Mouse (Mus musculus) limb, embryonic 15.5 days (tissue): Measurements from ENCODE around the gene 6430531B16Rik. TPM values are rescaled to one million over a fixed set of nuclear protein-coding genes. Genes with fewer than 3 reads are reported as not detected.

Experiments
- ATAC-seq: fragments of 200-750 bp; cut with Nextera tagmentation; 2 replicates; pipeline ENCODE4 v1.8.0; 2017; ENCODE audit warnings: low read depth, moderate TSS enrichment; ENCODE audit not compliant: insufficient number of reproducible peaks, low FRiP score, low TSS enrichment
- H3K27ac ChIP-seq: fragments of 300-500 bp; sonication (generic); 2 replicates; pipeline ENCODE4 v1.5.1; 2015; ENCODE audit warnings: moderate library complexity, mild to moderate bottlenecking, inconsistent platforms
- H3K27me3 ChIP-seq: fragments of 300-500 bp; sonication (generic); 2 replicates; pipeline ENCODE4 v1.6.1; 2015; ENCODE audit warnings: inconsistent platforms
- H3K36me3 ChIP-seq: fragments of 300-500 bp; sonication (generic); 2 replicates; pipeline ENCODE4 v1.6.1; 2015; ENCODE audit warnings: inconsistent platforms
- H3K4me1 ChIP-seq: fragments of 300-500 bp; sonication (generic); 2 replicates; pipeline ENCODE4 v1.6.1; 2015; ENCODE audit warnings: inconsistent platforms
- H3K4me2 ChIP-seq: fragments of 300-500 bp; sonication (generic); 2 replicates; pipeline ENCODE4 v1.6.1; 2015; ENCODE audit warnings: mild to moderate bottlenecking, inconsistent platforms
- H3K4me3 ChIP-seq: fragments of 300-500 bp; sonication (generic); 2 replicates; pipeline ENCODE4 v1.5.1; 2015; ENCODE audit warnings: mild to moderate bottlenecking, inconsistent platforms
- H3K9ac ChIP-seq: fragments of 300-500 bp; sonication (generic); 2 replicates; pipeline ENCODE4 v1.6.1; 2015; ENCODE audit warnings: inconsistent platforms
- H3K9me3 ChIP-seq: fragments of 300-500 bp; sonication (generic); 2 replicates; pipeline ENCODE4 v1.6.1; 2016; ENCODE audit warnings: inconsistent platforms
- WGBS: fragments of 180-500 bp; shearing (Covaris S2); methylation state at CpG from one replicate; pipeline ENCODE4 v1.1.7; 2015; 5-methylcytosine and 5-hydroxymethylcytosine counted together
- polyA plus RNA-seq: library from polyadenylated mRNA; unstranded; fragments of >200 nt; fragmentation: Nextera tagmentation; extraction: Ambion mirVana; gene quantifications from 2 replicates; pipeline ENCODE4 v1.2.1, GENCODE M21; 2015

6430531B16Rik gene
- 0.38 and 0.44 TPM in 2 replicates for polyA plus RNA-seq

DNA sequence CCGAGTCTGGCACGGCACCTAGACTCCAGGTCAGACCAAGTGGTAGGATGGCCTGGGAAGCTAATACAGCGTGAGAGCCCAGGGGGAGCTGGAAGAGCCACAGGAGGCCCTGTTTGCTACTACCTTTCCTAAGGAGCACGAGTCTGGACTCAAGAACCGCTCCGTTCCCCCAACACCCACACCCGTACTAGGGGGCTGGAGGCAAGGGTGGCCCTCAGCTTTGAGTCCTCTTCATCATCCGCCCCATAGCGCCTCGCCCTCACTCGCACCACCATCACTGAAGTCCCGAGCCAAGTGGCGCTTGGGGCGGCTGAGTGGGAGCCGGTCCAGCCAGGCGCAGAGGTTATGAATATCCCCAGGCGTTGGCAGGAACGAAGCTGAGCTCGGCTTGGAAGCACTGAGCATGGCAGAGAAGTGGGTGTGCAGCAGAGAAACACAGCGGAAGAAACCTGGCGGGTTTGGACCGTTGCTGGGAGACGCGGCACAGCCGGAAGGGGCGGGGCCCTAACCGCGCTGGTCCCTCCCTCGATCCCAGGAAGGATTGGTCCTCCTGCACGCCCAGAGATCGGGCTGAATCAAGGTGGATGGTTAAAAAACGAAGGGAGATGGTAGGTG lies at the start of gene 6430531B16Rik:
Gene 6430531B16Rik, minus strand, starts transcription at position 478 of the 615 bp plus-strand sequence.
- peak within 1 kb of the TSS; percentile 76 for H3K4me2 ChIP-seq
- no peaks in the 10 kb centered on the region for H3K9me3 ChIP-seq
- no peak within 1 kb of the TSS for H3K27ac ChIP-seq
- no peaks in the 10 kb centered on the region for H3K27me3 ChIP-seq
- peak within 1 kb of the TSS; percentile 33 for H3K9ac ChIP-seq
- H3K4me3 ChIP-seq: peak within 1 kb of the TSS; percentile 49
- WGBS: 4% methylated on average over 32 of the region's 32 CpGs
- peak; percentile 84 for ATAC-seq
- H3K36me3 ChIP-seq: no peaks in the 10 kb centered on the region
- peaks cover 12% of the 10 kb centered on the region for H3K4me1 ChIP-seq

GRCm38 (mm10) chr7:140011336-140011735 lies 32.8 kb upstream of the 6430531B16Rik start:
- Histone ChIP-seq H3K4me3 (no peak overlapping the region), H3K4me1 (no peaks in the 10 kb centered on the region), H3K9me3 (no peaks in the 10 kb centered on the region), H3K9ac (no peak overlapping the region), H3K36me3 (peaks cover 34% of the 10 kb centered on the region), H3K4me2 (no peak overlapping the region), H3K27ac (no peak overlapping the region), H3K27me3 (no peaks in the 10 kb centered on the region)
- 96% methylated on average over 17 of the region's 17 CpGs for WGBS
- ATAC-seq: no peak

- Histone ChIP-seq H3K9ac (no peak overlapping the region), H3K9me3 (no peaks in the 10 kb centered on the region), H3K4me1 (no peaks in the 10 kb centered on the region), H3K27me3 (no peaks in the 10 kb centered on the region), H3K4me2 (no peak overlapping the region), H3K36me3 (peaks cover 57% of the 10 kb centered on the region), H3K27ac (no peak overlapping the region), H3K4me3 (no peak overlapping the region)
- whole genome bisulfite sequencing: 92% methylated on average over 9 of the region's 9 CpGs
- no peak for ATAC-seq
Measured at GRCm38 (mm10) chr7:140007781-140008180, 29.2 kb upstream of the 6430531B16Rik start.

- no peaks in the 10 kb centered on the region for H3K4me1 ChIP-seq
- 90% methylated on average over 9 of the region's 9 CpGs for WGBS
- H3K27me3 ChIP-seq: no peaks in the 10 kb centered on the region
- ATAC-seq: no peak
- H3K9me3 ChIP-seq: no peaks in the 10 kb centered on the region
- H3K4me2 ChIP-seq: no peak overlapping the region
- H3K9ac ChIP-seq: no peak overlapping the region
- peaks cover 62% of the 10 kb centered on the region for H3K36me3 ChIP-seq
- no peak overlapping the region for H3K4me3 ChIP-seq
- no peak overlapping the region for H3K27ac ChIP-seq
Measured at GRCm38 (mm10) chr7:140006861-140007611, 28.5 kb upstream of the 6430531B16Rik start.

GRCm38 (mm10) chr7:140004666-140005065 lies 26.1 kb upstream of the 6430531B16Rik start:
- Histone ChIP-seq H3K9me3 (no peaks in the 10 kb centered on the region), H3K9ac (no peak overlapping the region), H3K4me1 (no peaks in the 10 kb centered on the region), H3K4me3 (no peak overlapping the region), H3K4me2 (no peak overlapping the region), H3K36me3 (peaks cover 70% of the 10 kb centered on the region), H3K27ac (no peak overlapping the region), H3K27me3 (no peaks in the 10 kb centered on the region)
- no peak for ATAC-seq
- 89% methylated on average over 8 of the region's 8 CpGs for WGBS

- Histone ChIP-seq H3K27ac (no peak overlapping the region), H3K9ac (no peak overlapping the region), H3K4me3 (no peak overlapping the region), H3K4me1 (no peaks in the 10 kb centered on the region), H3K9me3 (no peaks in the 10 kb centered on the region), H3K36me3 (peaks cover 88% of the 10 kb centered on the region), H3K4me2 (no peak overlapping the region), H3K27me3 (no peaks in the 10 kb centered on the region)
- no peak for ATAC-seq
- 73% methylated on average over 12 of the region's 12 CpGs for WGBS
Measured at GRCm38 (mm10) chr7:140001086-140001740, 22.7 kb upstream of the 6430531B16Rik start.

DNA sequence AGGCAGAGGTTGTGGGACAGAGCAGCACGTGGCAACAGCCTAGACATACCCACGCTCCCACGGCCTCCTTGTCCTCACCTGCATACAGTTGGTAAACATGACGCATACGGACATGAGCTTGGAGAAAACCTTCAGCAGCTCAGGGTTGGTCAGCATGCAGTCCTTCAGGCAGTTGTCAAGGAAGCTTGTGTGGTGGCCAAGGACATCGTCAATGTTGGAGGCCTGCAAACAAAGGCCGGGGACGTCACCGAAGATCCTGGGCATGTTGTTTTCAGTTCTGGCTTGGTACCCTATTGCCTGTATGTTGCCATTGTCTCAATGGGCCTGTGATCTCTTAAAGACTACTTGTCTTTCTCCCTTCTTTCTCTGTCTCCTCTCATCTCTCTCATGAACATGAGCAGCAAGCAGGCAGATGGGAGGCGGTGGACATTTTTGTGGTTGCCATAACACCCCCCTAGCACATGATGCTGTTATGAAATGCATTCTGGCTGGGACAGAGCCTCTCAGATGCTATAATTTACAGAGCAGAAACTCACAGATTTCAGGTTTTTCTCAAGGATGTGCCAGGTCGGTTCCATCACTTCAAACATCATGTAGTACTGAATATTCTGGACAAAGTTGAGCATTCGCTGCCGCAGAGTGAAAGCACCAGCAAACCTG lies 20.3 kb upstream of the 6430531B16Rik start:
- no peak for ATAC-seq
- H3K36me3 ChIP-seq: peaks cover 80% of the 10 kb centered on the region
- H3K9me3 ChIP-seq: no peaks in the 10 kb centered on the region
- H3K27ac ChIP-seq: no peak overlapping the region
- H3K4me1 ChIP-seq: no peaks in the 10 kb centered on the region
- no peak overlapping the region for H3K9ac ChIP-seq
- WGBS: 95% methylated on average over 13 of the region's 13 CpGs
- H3K27me3 ChIP-seq: no peaks in the 10 kb centered on the region
- no peak overlapping the region for H3K4me3 ChIP-seq
- H3K4me2 ChIP-seq: no peak overlapping the region

- no peak for ATAC-seq
- H3K9ac ChIP-seq: no peak overlapping the region
- H3K4me3 ChIP-seq: no peak overlapping the region
- H3K36me3 ChIP-seq: peaks cover 46% of the 10 kb centered on the region
- no peaks in the 10 kb centered on the region for H3K27me3 ChIP-seq
- 35% methylated on average over 3 of the region's 3 CpGs for WGBS
- H3K4me1 ChIP-seq: no peaks in the 10 kb centered on the region
- H3K9me3 ChIP-seq: no peaks in the 10 kb centered on the region
- no peak overlapping the region for H3K27ac ChIP-seq
- H3K4me2 ChIP-seq: no peak overlapping the region
Measured at GRCm38 (mm10) chr7:139994676-139995075, 16.1 kb upstream of the 6430531B16Rik start.

DNA sequence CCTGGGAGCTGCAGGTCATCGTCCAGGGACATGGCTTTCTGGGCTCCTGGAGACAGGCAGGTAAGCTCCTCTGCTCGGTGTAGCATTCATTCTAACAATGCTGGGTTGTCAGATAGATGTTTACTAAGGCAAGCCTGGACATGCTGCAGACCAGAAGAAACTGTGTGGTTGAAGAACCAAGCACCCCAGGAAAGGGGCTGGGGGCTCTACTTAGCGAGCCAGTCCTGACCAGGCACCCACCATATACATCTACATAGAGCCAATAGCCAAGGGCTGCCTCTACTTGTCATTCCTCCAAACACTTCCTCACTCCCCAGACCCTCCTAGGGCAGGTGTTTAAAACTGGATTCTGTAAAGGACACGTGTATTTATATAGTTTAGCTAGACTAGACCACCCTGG lies 15.6 kb upstream of the 6430531B16Rik start:
- peaks cover 43% of the 10 kb centered on the region for H3K36me3 ChIP-seq
- no peak for ATAC-seq
- no peaks in the 10 kb centered on the region for H3K9me3 ChIP-seq
- H3K9ac ChIP-seq: no peak overlapping the region
- H3K4me2 ChIP-seq: no peak overlapping the region
- H3K27me3 ChIP-seq: no peaks in the 10 kb centered on the region
- H3K27ac ChIP-seq: no peak overlapping the region
- 54% methylated on average over 4 of the region's 4 CpGs for WGBS
- no peaks in the 10 kb centered on the region for H3K4me1 ChIP-seq
- H3K4me3 ChIP-seq: no peak overlapping the region

- no peaks in the 10 kb centered on the region for H3K9me3 ChIP-seq
- no peak for ATAC-seq
- no peak overlapping the region for H3K4me2 ChIP-seq
- H3K9ac ChIP-seq: no peak overlapping the region
- H3K27ac ChIP-seq: no peak overlapping the region
- WGBS: 76% methylated on average over 6 of the region's 6 CpGs
- H3K27me3 ChIP-seq: no peaks in the 10 kb centered on the region
- peaks cover 36% of the 10 kb centered on the region for H3K36me3 ChIP-seq
- no peaks in the 10 kb centered on the region for H3K4me1 ChIP-seq
- no peak overlapping the region for H3K4me3 ChIP-seq
Measured at GRCm38 (mm10) chr7:139993532-139993931, 15.0 kb upstream of the 6430531B16Rik start.

- H3K36me3 ChIP-seq: peaks cover 25% of the 10 kb centered on the region
- no peak within 1 kb of the TSS for H3K9ac ChIP-seq
- no peaks in the 10 kb centered on the region for H3K4me1 ChIP-seq
- H3K27me3 ChIP-seq: no peaks in the 10 kb centered on the region
- no peak within 1 kb of the TSS for H3K4me3 ChIP-seq
- no peak for ATAC-seq
- no peak within 1 kb of the TSS for H3K27ac ChIP-seq
- no peaks in the 10 kb centered on the region for H3K9me3 ChIP-seq
- WGBS: 21% methylated on average over 7 of the region's 7 CpGs
- H3K4me2 ChIP-seq: no peak within 1 kb of the TSS
Measured at GRCm38 (mm10) chr7:139992406-139992805, 13.9 kb upstream of the 6430531B16Rik start, which contains the start of gene Adam8. TSS of gene Adam8 (minus strand) at chr7:139992562.
